Mouse (Mus musculus) kidney, postnatal 0 days (tissue): ENCODE measurements around the gene Pacrg. TPM values are rescaled to one million over a fixed set of nuclear protein-coding genes. Genes with fewer than 3 reads are reported as not detected.

Source experiments
- ATAC-seq: fragments of 200-750 bp; cut with Nextera tagmentation; replicated peaks from 2 replicates; pipeline ENCODE4 v1.8.0; 2017; ENCODE audit warnings: low read depth, moderate number of reproducible peaks, moderate TSS enrichment, moderate library complexity; ENCODE audit not compliant: low FRiP score
- DNase-seq: peaks from one replicate; pipeline ENCODE4 v3.0.0-alpha.2; 2016; ENCODE audit warnings: low spot score
- H3K27ac ChIP-seq: fragments of 300-500 bp; sonication (generic); 2 replicates; pipeline ENCODE4 v1.5.1; 2014; ENCODE audit warnings: mild to moderate bottlenecking
- H3K27me3 ChIP-seq: fragments of 300-500 bp; sonication (generic); 2 replicates; pipeline ENCODE4 v1.6.1; 2014; ENCODE audit warnings: low read length, mixed read lengths; ENCODE audit not compliant: insufficient read depth
- H3K36me3 ChIP-seq: fragments of 300-500 bp; sonication (generic); 2 replicates; pipeline ENCODE4 v1.6.1; 2014; ENCODE audit warnings: low read length, mixed read lengths; ENCODE audit not compliant: insufficient read depth
- H3K4me1 ChIP-seq: fragments of 300-500 bp; sonication (generic); replicated peaks from 2 replicates; pipeline ENCODE4 v1.6.1; 2014; ENCODE audit warnings: antibody characterized with exemption, low read length, mixed read lengths; ENCODE audit not compliant: insufficient read depth
- H3K4me2 ChIP-seq: fragments of 300-500 bp; sonication (generic); 2 replicates; pipeline ENCODE4 v1.6.1; 2014; ENCODE audit warnings: mild to moderate bottlenecking, low read length, moderate library complexity, mixed read lengths
- H3K4me3 ChIP-seq: fragments of 300-500 bp; sonication (generic); replicated peaks from 2 replicates; pipeline ENCODE4 v1.5.1; 2014; ENCODE audit warnings: low read depth, low read length
- H3K9ac ChIP-seq: fragments of 300-500 bp; sonication (generic); 2 replicates; pipeline ENCODE4 v1.6.1; 2014; ENCODE audit warnings: low read depth, low read length
- H3K9me3 ChIP-seq: fragments of 300-500 bp; sonication (generic); replicated peaks from 2 replicates; pipeline ENCODE4 v1.6.1; 2016; ENCODE audit warnings: low read length, inconsistent platforms, mixed read lengths
- CTCF ChIP-seq: IDR thresholded peaks from 2 replicates; pipeline ENCODE4 v1.5.1; 2016; ENCODE audit warnings: antibody characterized with exemption, low read depth, mild to moderate bottlenecking, moderate library complexity
- WGBS: fragments of 180-500 bp; shearing (Covaris S2); extraction: QIAGEN DNeasy Blood & Tissue Kit; methylation state at CpG from one replicate; pipeline ENCODE4 v1.1.7; 2014; 5-methylcytosine and 5-hydroxymethylcytosine counted together
- polyA plus RNA-seq: library from polyadenylated mRNA; unstranded; fragments of >200 nt; fragmentation: Nextera tagmentation; extraction: Ambion mirVana; gene quantifications from 2 replicates; pipeline ENCODE4 v1.2.1, GENCODE M21; 2015

Pacrg gene
- polyA plus RNA-seq, 1 experiment from 2014 or later, result 3.1 TPM

- H3K9me3 ChIP-seq, result no peaks in the 10 kb centered on the region
- H3K9ac ChIP-seq, result peak overlapping the region; percentile 69
- H3K4me3 ChIP-seq, result peak overlapping the region; percentile 74
- ATAC-seq (peak; percentile 47; the same call in 1 of the 2 replicates), DNase-seq (peak; percentile 85)
- WGBS, result 2% methylated on average over 20 of the region's 20 CpGs
- H3K4me2 ChIP-seq, result peak overlapping the region; percentile 86
- peak; percentile 68 for TF ChIP-seq CTCF
- H3K27ac ChIP-seq, result peak overlapping the region; percentile 47; the same call in 1 of the 2 replicates
- no peaks in the 10 kb centered on the region for H3K27me3 ChIP-seq
- no peaks in the 10 kb centered on the region for H3K36me3 ChIP-seq
- peaks cover 3% of the 10 kb centered on the region; the same call in 1 of the 2 replicates for H3K4me1 ChIP-seq
Observed at GRCm38 (mm10) chr17:10840731-10841201, 655 bp upstream of the Pacrg start.

- Histone ChIP-seq H3K9me3 (no peaks in the 10 kb centered on the region), H3K4me2 (no peak overlapping the region), H3K4me1 (no peaks in the 10 kb centered on the region), H3K36me3 (no peaks in the 10 kb centered on the region), H3K27me3 (no peaks in the 10 kb centered on the region), H3K4me3 (no peak overlapping the region), H3K27ac (no peak overlapping the region), H3K9ac (no peak overlapping the region)
- no peak for TF ChIP-seq CTCF
- ATAC-seq (no peak), DNase-seq (no peak)
- WGBS, result 85% methylated on average over 4 of the region's 4 CpGs
Observed at GRCm38 (mm10) chr17:10818971-10819370, 21.1 kb downstream of the Pacrg start.

- H3K27ac ChIP-seq, result no peak overlapping the region
- no peak overlapping the region for H3K9ac ChIP-seq
- WGBS, result 80% methylated on average over 2 of the region's 2 CpGs
- no peak for TF ChIP-seq CTCF
- no peaks in the 10 kb centered on the region for H3K36me3 ChIP-seq
- ATAC-seq (no peak), DNase-seq (no peak)
- no peaks in the 10 kb centered on the region for H3K9me3 ChIP-seq
- no peaks in the 10 kb centered on the region for H3K27me3 ChIP-seq
- no peak overlapping the region for H3K4me2 ChIP-seq
- no peaks in the 10 kb centered on the region for H3K4me1 ChIP-seq
- no peak overlapping the region for H3K4me3 ChIP-seq
Observed at GRCm38 (mm10) chr17:10808571-10808970, 31.5 kb downstream of the Pacrg start.

GRCm38 (mm10) chr17:10807261-10807998 is 32.7 kb downstream of the Pacrg start:
- no peak for DNase-seq
- H3K27me3 ChIP-seq, result no peaks in the 10 kb centered on the region
- no peak overlapping the region for H3K4me3 ChIP-seq
- 85% methylated on average over 13 of the region's 13 CpGs for WGBS
- no peak overlapping the region for H3K9ac ChIP-seq
- no peaks in the 10 kb centered on the region for H3K4me1 ChIP-seq
- no peak overlapping the region for H3K4me2 ChIP-seq
- no peak for ATAC-seq
- H3K9me3 ChIP-seq, result no peaks in the 10 kb centered on the region
- no peaks in the 10 kb centered on the region for H3K36me3 ChIP-seq
- no peak overlapping the region for H3K27ac ChIP-seq
- no peak for TF ChIP-seq CTCF

GRCm38 (mm10) chr17:10806692-10807091 is 33.4 kb downstream of the Pacrg start:
- no peak overlapping the region for H3K27ac ChIP-seq
- H3K9ac ChIP-seq, result no peak overlapping the region
- DNase-seq (no peak), ATAC-seq (no peak)
- no peaks in the 10 kb centered on the region for H3K27me3 ChIP-seq
- no peaks in the 10 kb centered on the region for H3K4me1 ChIP-seq
- no peaks in the 10 kb centered on the region for H3K9me3 ChIP-seq
- WGBS, result 86% methylated on average over 4 of the region's 4 CpGs
- H3K36me3 ChIP-seq, result no peaks in the 10 kb centered on the region
- H3K4me3 ChIP-seq, result no peak overlapping the region
- no peak for TF ChIP-seq CTCF
- no peak overlapping the region for H3K4me2 ChIP-seq

GRCm38 (mm10) chr17:10791661-10792060 is 48.5 kb downstream of the Pacrg start:
- ATAC-seq, result no peak
- Histone ChIP-seq H3K4me1 (no peaks in the 10 kb centered on the region), H3K4me2 (no peak overlapping the region), H3K9ac (no peak overlapping the region), H3K27ac (no peak overlapping the region), H3K4me3 (no peak overlapping the region), H3K36me3 (no peaks in the 10 kb centered on the region), H3K27me3 (no peaks in the 10 kb centered on the region), H3K9me3 (no peaks in the 10 kb centered on the region)
- DNase-seq, result peak; percentile 44
- TF ChIP-seq CTCF, result no peak
- 33% methylated on average over 3 of the region's 3 CpGs for WGBS
